Mouse (Mus musculus) ES-E14 (cell line): Measurements from ENCODE around the gene Satb2. TPM values are rescaled to one million over a fixed set of nuclear protein-coding genes. Genes with fewer than 3 reads are reported as not detected.

Experiments used
- DNase-seq: peaks from one replicate; pipeline ENCODE4 v3.0.0-alpha.2; 2013; ENCODE audit warnings: low read depth, low spot score
- H3K27ac ChIP-seq: 2 replicates; pipeline ENCODE4 v1.5.1; 2012; ENCODE audit warnings: low read depth, mild to moderate bottlenecking, low read length, moderate library complexity, mixed read lengths; ENCODE audit not compliant: poor library complexity, insufficient read depth, severe bottlenecking
- H3K36me3 ChIP-seq: 2 replicates; pipeline ENCODE4 v1.6.1; 2012; ENCODE audit warnings: mild to moderate bottlenecking, low read length, moderate library complexity, mixed read lengths; ENCODE audit not compliant: control insufficient read depth, poor library complexity, insufficient read depth, severe bottlenecking
- H3K4me1 ChIP-seq, 2 experiments: fragments of 150-350 bp in 1 of 2; sonication (generic) in 1 of 2; 2 replicates each; pipeline ENCODE4 v1.6.1; 2012; ENCODE audit warnings: low read length in 2 of 2, mild to moderate bottlenecking in 1 of 2, mixed read lengths in 1 of 2; ENCODE audit not compliant: control insufficient read depth in 2 of 2, insufficient read depth in 2 of 2, poor library complexity in 1 of 2
- H3K4me3 ChIP-seq, 2 experiments: fragments of 150-350 bp in 1 of 2; sonication (generic) in 1 of 2; 2 replicates each; pipeline ENCODE4 v1.5.1; 2012; ENCODE audit warnings: low read length in 2 of 2, low read depth in 1 of 2, mild to moderate bottlenecking in 1 of 2, mixed read lengths in 1 of 2; ENCODE audit not compliant: insufficient read depth in 1 of 2, poor library complexity in 1 of 2, severe bottlenecking in 1 of 2
- H3K9ac ChIP-seq: 2 replicates; pipeline ENCODE4 v1.6.1; 2012; ENCODE audit warnings: low read depth, mild to moderate bottlenecking, low read length, mixed read lengths; ENCODE audit not compliant: poor library complexity, insufficient read depth, severe bottlenecking
- H3K9me3 ChIP-seq: fragments of 150-350 bp; sonication (generic); 2 replicates; pipeline ENCODE4 v1.6.1; 2012; ENCODE audit warnings: low read depth, mild to moderate bottlenecking, low read length; ENCODE audit not compliant: control insufficient read depth, insufficient read depth
- CHD2 ChIP-seq: IDR thresholded peaks from 2 replicates; pipeline ENCODE4 v1.6.1; 2014; ENCODE audit warnings: mild to moderate bottlenecking, low read depth, low read length, inconsistent platforms
- HCFC1 ChIP-seq: IDR thresholded peaks from 2 replicates; pipeline ENCODE4 v1.6.1; 2012; ENCODE audit warnings: low read length, inconsistent platforms, borderline replicate concordance; ENCODE audit not compliant: insufficient read depth
- MAFK ChIP-seq: IDR thresholded peaks from 2 replicates; pipeline ENCODE4 v1.6.1; 2014; ENCODE audit warnings: mild to moderate bottlenecking, low read depth, low read length, inconsistent platforms; ENCODE audit not compliant: insufficient read depth
- ZC3H11A ChIP-seq: IDR thresholded peaks from 2 replicates; pipeline ENCODE4 v1.6.1; 2012; ENCODE audit warnings: low read depth, mild to moderate bottlenecking, inconsistent platforms, low read length, borderline replicate concordance
- ZNF384 ChIP-seq: IDR thresholded peaks from 2 replicates; pipeline ENCODE4 v1.6.1; 2012; ENCODE audit warnings: low read depth, low read length, inconsistent platforms
- in situ Hi-C, 2 experiments: fragments of 600-800 bp; cut with MboI; formaldehyde crosslinking; loops; one replicate each; pipeline ENCODE4 v1.15.1; 2025; ENCODE audit warnings: low sequenced_read_pairs in 2 of 2, inconsistent platforms in 1 of 2; ENCODE audit not compliant: unreplicated experiment in 2 of 2
- total RNA-seq: library from RNA; depleted of rRNA; stranded (reverse); fragments of 300-350 nt; gene quantifications from 2 replicates; pipeline ENCODE4 v1.2.3, GENCODE M21; 2012

Satb2 gene
- total RNA-seq, 1 experiment, result 2.8 TPM

- Histone ChIP-seq H3K9me3 (no peaks in the 10 kb centered on the region), H3K4me1 (no peaks in the 10 kb centered on the region), H3K9ac (no peak overlapping the region), H3K27ac (no peak overlapping the region), H3K36me3 (no peaks in the 10 kb centered on the region), H3K4me3 (no peak overlapping the region)
- TF ChIP-seq ZC3H11A, result no peak
- DNase-seq, result no peak
- in situ Hi-C loops, result no loop called here
These were observed 89.5 kb downstream of the Satb2 start for GRCm38 (mm10) chr1:56888939-56889338.

GRCm38 (mm10) chr1:56887524-56887923 lies 90.9 kb downstream of the Satb2 start:
- DNase-seq, result no peak
- H3K9ac ChIP-seq, result no peak overlapping the region
- no peaks in the 10 kb centered on the region for H3K4me1 ChIP-seq

GRCm38 (mm10) chr1:56871485-56871884 lies 107.0 kb downstream of the Satb2 start:
- Histone ChIP-seq H3K4me3 (no peak overlapping the region), H3K27ac (no peak overlapping the region), H3K9me3 (no peaks in the 10 kb centered on the region), H3K4me1 (no peaks in the 10 kb centered on the region), H3K9ac (no peak overlapping the region), H3K36me3 (no peaks in the 10 kb centered on the region)
- DNase-seq, result no peak
- in situ Hi-C loops, result no loop called here
- TF ChIP-seq HCFC1, result no peak
- no peak for TF ChIP-seq CHD2
- TF ChIP-seq ZNF384, result no peak
- TF ChIP-seq ZC3H11A, result no peak
- no peak for TF ChIP-seq MAFK

More at GRCm38 (mm10) chr1:56887524-56887923, 90.9 kb downstream of the Satb2 start:
- Histone ChIP-seq H3K36me3 (no peaks in the 10 kb centered on the region), H3K4me3 (no peak overlapping the region), H3K9me3 (no peaks in the 10 kb centered on the region), H3K27ac (no peak overlapping the region)
- TF ChIP-seq ZNF384, result no peak
- TF ChIP-seq ZC3H11A, result no peak
- TF ChIP-seq CHD2, result no peak
- in situ Hi-C loops, result no loop called here

GRCm38 (mm10) chr1:56865246-56865645 lies 113.2 kb downstream of the Satb2 start:
- Histone ChIP-seq H3K4me1 (no peaks in the 10 kb centered on the region), H3K4me3 (no peak overlapping the region), H3K36me3 (no peaks in the 10 kb centered on the region), H3K27ac (no peak overlapping the region), H3K9me3 (no peaks in the 10 kb centered on the region), H3K9ac (no peak overlapping the region)
- no peak for DNase-seq
- in situ Hi-C loops, result no loop called here
- no peak for TF ChIP-seq CHD2
- no peak for TF ChIP-seq HCFC1
- TF ChIP-seq ZNF384, result no peak
- TF ChIP-seq ZC3H11A, result no peak
- TF ChIP-seq MAFK, result no peak

- no peaks in the 10 kb centered on the region for H3K4me1 ChIP-seq
- no peak overlapping the region for H3K4me3 ChIP-seq
- in situ Hi-C loops, result no loop called here
- H3K9me3 ChIP-seq, result no peaks in the 10 kb centered on the region
- no peak for DNase-seq
- TF ChIP-seq MAFK (no peak), HCFC1 (no peak), ZNF384 (no peak), CHD2 (no peak), ZC3H11A (no peak)
- no peak overlapping the region for H3K9ac ChIP-seq
- H3K27ac ChIP-seq, result no peak overlapping the region
- H3K36me3 ChIP-seq, result no peaks in the 10 kb centered on the region
These were observed 115.7 kb downstream of the Satb2 start for GRCm38 (mm10) chr1:56862799-56863198.
